Mouse (Mus musculus) heart, postnatal 25 days (tissue): ENCODE measurements around the gene Galnt9. TPM values are rescaled to one million over a fixed set of nuclear protein-coding genes. Genes with fewer than 3 reads are reported as not detected.

Source experiments
- DNase-seq: peaks from one replicate; pipeline ENCODE4 v3.0.0; 2022; ENCODE audit warnings: low spot score
- intact Hi-C: fragments of 180-260 bp; cut with DNase I; formaldehyde crosslinking; loops from one replicate; pipeline ENCODE4 v1.15.1; 2025
- total RNA-seq, 2 experiments: library from RNA; stranded (reverse); gene quantifications; 2 replicates each; pipeline ENCODE4 v1.2.3; 2021

Gene Galnt9
- total RNA-seq, 2 experiments from 2014 or later: not detected

DNA sequence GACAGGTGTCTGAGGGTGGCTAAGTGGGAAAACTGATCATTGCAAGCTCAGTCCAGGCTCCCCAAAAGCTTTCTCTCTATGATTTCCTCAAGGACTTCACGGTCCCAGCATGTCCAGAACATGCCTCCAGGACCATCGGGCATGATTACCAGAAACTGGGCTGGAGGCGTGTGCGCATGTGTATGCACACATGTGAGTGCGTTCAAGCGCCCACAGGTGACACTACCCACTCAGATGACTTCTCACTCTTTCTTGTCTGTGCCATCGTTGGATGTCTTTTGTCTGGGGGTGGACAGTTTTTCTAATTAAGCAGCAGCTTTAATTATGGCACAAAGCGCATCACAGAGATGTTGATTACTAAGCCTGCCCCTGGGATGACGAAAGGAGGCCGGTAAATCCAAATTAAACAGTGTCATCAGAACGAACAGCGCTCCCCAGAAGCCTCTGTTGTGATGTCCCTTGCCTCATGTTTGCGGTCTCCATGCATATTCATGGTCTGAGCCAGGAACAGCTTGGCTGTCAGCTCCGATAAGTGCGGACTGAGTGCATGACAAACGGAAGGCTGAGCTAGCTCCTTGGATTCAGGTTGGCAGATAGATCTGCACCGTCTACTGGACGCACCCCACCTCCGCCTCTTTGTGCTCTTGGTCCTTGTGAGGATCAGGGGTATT lies 36.5 kb downstream of the Galnt9 start:
- intact Hi-C loops: no loop called here
- no peak for DNase-seq

- no peak for DNase-seq
- intact Hi-C loops: no loop called here
Observed at GRCm38 (mm10) chr5:110582647-110583538, 38.7 kb downstream of the Galnt9 start.

DNA sequence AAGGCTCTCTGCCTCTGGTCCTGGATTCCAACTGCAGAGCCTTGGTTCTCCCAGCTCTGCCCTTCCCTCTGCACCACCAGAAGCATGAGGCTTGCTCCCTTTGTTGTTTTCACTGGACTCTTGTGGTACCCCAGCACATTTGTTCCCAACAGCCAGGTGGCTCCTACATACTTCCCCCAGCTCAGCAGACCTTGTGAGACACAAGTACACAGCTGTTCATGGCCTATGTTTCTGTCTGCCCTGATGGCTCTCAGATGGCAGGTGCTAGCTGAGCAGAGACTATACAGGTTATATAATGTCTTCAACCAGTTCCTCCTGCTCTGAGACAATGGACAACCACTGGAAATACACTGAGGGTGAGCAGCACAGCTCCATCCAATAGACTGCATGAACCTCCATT lies 43.3 kb downstream of the Galnt9 start:
- intact Hi-C loops: no loop called here
- no peak for DNase-seq

DNA sequence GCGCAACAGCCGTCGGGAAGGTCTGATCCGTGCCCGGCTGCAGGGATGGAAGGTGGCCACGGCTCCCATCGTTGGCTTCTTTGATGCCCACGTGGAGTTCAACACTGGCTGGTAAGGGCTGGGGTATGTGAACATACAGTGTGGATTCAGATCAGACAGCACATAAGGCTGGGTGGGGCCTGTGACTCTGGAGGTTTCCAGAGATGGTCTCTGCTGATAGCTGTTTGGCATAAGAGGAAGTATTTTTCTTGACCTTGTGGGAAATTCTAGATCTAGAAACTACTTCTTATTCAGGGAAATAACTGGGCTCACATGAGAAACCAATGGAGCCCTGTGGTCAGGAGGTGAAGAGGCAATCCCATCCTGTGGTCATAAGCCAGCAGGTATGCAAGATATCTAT lies 45.7 kb downstream of the Galnt9 start:
- DNase-seq: no peak
- intact Hi-C loops: no loop called here

DNA sequence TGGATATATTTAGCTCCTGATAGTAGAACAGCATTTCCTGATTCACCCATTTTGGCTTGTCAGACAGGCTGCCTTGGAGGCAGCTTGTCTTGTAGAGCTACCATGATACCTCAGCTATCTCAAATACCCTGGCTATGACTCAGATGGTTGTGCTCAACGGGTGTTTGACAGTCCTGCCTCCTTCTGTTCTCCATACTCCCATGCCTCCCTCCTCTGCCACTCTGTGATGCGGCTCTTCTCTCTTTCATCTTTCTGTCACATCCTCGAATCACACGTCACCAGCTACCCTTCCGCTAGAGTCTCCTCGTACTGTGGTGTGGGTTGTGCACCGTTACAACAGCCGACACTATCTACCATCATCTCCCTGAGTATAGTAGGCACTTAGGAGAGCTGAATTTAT lies 50.3 kb downstream of the Galnt9 start:
- no peak for DNase-seq
- intact Hi-C loops: no loop called here

- intact Hi-C loops: no loop called here
- DNase-seq: no peak
Observed at GRCm38 (mm10) chr5:110595341-110595740, 51.2 kb downstream of the Galnt9 start.

- no peak for DNase-seq
- intact Hi-C loops: no loop called here
Observed at GRCm38 (mm10) chr5:110596086-110596780, 52.1 kb downstream of the Galnt9 start.

DNA sequence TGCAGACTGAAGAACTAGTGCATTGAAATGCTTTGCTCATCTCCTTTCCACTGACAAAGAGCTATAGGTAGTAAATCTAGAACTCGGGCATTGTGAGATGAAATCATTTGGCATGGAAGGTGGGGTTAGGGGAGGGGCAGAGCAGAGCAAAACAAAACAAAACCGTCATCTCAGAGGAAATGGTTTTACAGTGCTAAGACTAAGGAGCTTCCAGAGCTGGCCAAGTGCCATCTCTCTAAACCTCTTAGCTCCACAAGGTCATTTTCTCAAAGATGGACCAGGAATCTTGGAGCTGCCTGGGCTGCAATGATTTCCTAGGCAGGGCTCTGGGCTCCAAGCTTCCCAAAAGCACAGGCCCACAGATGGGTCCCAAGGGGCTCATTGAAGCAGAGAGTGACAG lies 53.3 kb downstream of the Galnt9 start:
- intact Hi-C loops: no loop called here
- DNase-seq: no peak

GRCm38 (mm10) chr5:110598298-110599095 lies 54.3 kb downstream of the Galnt9 start:
- no peak for DNase-seq
- intact Hi-C loops: no loop called here

DNA sequence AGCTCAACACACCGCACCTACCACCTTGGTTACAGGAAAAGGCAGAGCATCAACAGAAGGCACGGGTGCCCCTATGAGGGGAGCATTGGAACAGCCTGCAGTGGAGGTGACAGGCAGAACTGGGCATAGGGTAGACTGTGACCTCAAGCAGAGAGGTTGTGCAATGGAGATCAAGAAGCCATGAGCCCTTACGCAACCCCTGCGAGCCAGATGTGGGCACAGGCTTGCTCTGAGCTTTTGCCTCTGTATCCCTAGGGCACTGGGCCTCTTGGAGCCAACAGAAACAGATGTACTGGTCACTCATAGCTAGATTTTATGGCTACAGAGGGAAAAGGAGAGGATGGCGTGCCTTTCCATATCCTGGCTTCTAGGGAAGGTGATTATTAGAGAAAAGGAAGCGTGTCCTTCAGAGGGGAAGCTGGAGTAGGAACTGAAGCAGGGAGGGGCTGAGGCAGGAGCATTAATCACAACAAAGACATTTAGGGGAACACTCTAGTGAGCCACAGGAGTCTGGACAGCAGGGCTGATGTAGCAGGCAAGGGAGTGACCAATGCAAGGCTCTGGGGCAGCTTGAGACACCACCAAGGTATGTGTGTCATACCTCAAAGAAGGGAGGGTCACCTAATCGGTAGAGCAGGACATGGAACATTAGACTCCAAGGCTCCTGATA lies 59.0 kb downstream of the Galnt9 start:
- intact Hi-C loops: no loop called here
- no peak for DNase-seq

DNA sequence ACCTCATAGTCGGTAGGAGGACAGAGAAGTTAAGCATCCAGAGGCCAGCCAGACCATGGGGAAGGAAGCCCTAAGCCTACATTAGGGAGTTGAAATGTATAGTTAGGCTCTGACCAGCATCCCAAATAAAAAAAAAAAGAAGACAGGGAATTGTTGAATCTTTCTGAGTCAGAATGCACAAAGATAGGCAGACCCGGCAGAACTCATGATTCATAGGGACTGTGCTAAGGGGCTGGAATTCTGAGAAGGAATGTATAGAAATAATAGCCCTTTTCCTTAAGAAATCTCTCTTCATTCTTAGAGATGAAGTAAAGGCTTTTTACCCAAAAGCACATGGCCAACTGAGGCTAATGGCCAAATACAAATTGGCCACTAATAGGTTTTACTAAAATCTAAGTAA lies 60.2 kb downstream of the Galnt9 start:
- intact Hi-C loops: no loop called here
- DNase-seq: no peak

- intact Hi-C loops: no loop called here
Observed at GRCm38 (mm10) chr5:110605531-110606221, 61.5 kb downstream of the Galnt9 start.

GRCm38 (mm10) chr5:110607767-110608166 lies 63.6 kb downstream of the Galnt9 start:
- intact Hi-C loops: no loop called here

More at GRCm38 (mm10) chr5:110605531-110606221, 61.5 kb downstream of the Galnt9 start:
- DNase-seq: no peak

DNA sequence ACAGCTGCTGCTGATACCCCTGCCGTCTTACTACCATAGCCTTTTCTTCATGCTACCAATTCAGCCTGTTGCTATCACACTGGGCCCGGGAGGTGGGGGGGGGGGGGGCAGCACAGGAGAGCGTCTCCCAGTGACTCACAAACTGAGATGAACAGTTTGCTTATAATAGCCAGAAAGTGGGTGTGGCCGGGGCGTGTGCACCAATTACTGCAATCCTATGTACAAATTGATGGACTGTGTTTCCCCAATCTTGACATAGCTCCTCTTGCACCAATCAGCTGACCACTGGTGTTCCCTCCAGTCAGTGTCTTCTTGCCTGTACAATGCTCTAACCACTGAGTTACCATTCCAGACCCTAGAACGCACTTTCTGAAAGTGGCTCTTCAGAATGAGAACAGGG lies 64.2 kb downstream of the Galnt9 start:
- DNase-seq: no peak
- intact Hi-C loops: no loop called here

More at GRCm38 (mm10) chr5:110607767-110608166, 63.6 kb downstream of the Galnt9 start:
- no peak for DNase-seq

GRCm38 (mm10) chr5:110608941-110609340 lies 64.8 kb downstream of the Galnt9 start:
- intact Hi-C loops: no loop called here
- DNase-seq: no peak

- no peak for DNase-seq
- intact Hi-C loops: no loop called here
Observed at GRCm38 (mm10) chr5:110609425-110609824, 65.3 kb downstream of the Galnt9 start.

DNA sequence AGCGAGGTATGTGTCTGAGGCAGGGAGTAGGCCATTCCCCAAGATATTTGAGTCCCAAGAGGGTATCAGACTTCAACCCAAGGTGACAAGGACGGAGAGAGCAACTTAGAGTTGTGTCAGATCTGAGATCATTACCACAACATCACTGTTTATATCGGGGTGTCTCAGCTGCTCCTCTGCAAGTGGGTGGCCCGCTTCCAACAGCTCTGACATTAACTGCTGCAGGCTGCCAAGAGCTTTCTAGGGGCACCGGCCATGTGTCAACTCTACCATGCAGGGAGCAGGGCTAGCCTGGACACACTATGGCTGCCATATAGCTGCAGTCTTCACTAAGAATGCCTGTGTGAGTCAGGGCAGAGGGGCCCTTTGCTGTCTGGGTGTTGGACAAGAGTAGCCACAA lies 65.7 kb downstream of the Galnt9 start:
- intact Hi-C loops: no loop called here

GRCm38 (mm10) chr5:110610484-110610883 lies 66.3 kb downstream of the Galnt9 start:
- intact Hi-C loops: no loop called here
- no peak for DNase-seq

More for the DNA sequence above, 65.7 kb downstream of the Galnt9 start:
- DNase-seq: no peak
